Mouse (Mus musculus) stomach, embryonic 14.5 days (tissue): Measurements from ENCODE around the gene L3mbtl3. TPM values are rescaled to one million over a fixed set of nuclear protein-coding genes. Genes with fewer than 3 reads are reported as not detected.

Experiments
- ATAC-seq: fragments of 200-750 bp; cut with Nextera tagmentation; 2 replicates; pipeline ENCODE4 v1.8.0; 2017; ENCODE audit warnings: low read depth, moderate TSS enrichment; ENCODE audit not compliant: insufficient number of reproducible peaks, insufficient read depth, low FRiP score
- H3K27ac ChIP-seq: fragments of 300-500 bp; sonication (generic); 2 replicates; pipeline ENCODE4 v1.5.1; 2014; ENCODE audit warnings: mild to moderate bottlenecking, low read length, moderate library complexity, mixed read lengths
- H3K27me3 ChIP-seq: fragments of 300-500 bp; sonication (generic); 2 replicates; pipeline ENCODE4 v1.6.1; 2014; ENCODE audit warnings: low read length, control low read depth, mixed read lengths; ENCODE audit not compliant: control insufficient read depth, insufficient read depth
- H3K36me3 ChIP-seq: fragments of 300-500 bp; sonication (generic); 2 replicates; pipeline ENCODE4 v1.6.1; 2014; ENCODE audit warnings: mild to moderate bottlenecking, control low read depth, low read length, moderate library complexity, mixed read lengths; ENCODE audit not compliant: control insufficient read depth, insufficient read depth
- H3K4me1 ChIP-seq: fragments of 300-500 bp; sonication (generic); 2 replicates; pipeline ENCODE4 v1.6.1; 2014; ENCODE audit warnings: low read length, control low read depth, mixed read lengths; ENCODE audit not compliant: control insufficient read depth, insufficient read depth
- H3K4me2 ChIP-seq: fragments of 300-500 bp; sonication (generic); replicated peaks from 2 replicates; pipeline ENCODE4 v1.6.1; 2014; ENCODE audit warnings: low read depth, low read length, control low read depth
- H3K4me3 ChIP-seq: fragments of 300-500 bp; sonication (generic); 2 replicates; pipeline ENCODE4 v1.5.1; 2014; ENCODE audit warnings: low read depth, low read length, control low read depth
- H3K9ac ChIP-seq: fragments of 300-500 bp; sonication (generic); replicated peaks from 2 replicates; pipeline ENCODE4 v1.6.1; 2014; ENCODE audit warnings: low read depth, mild to moderate bottlenecking, control low read depth, low read length, moderate library complexity, mixed read lengths
- H3K9me3 ChIP-seq: fragments of 300-500 bp; sonication (generic); 2 replicates; pipeline ENCODE4 v1.6.1; 2016; ENCODE audit warnings: low read depth, low read length, control low read depth; ENCODE audit not compliant: control insufficient read depth
- WGBS: fragments of 180-500 bp; shearing (Covaris S2); extraction: QIAGEN DNeasy Blood & Tissue Kit; methylation state at CpG from one replicate; pipeline ENCODE4 v1.1.7; 2014; 5-methylcytosine and 5-hydroxymethylcytosine counted together
- polyA plus RNA-seq: library from polyadenylated mRNA; unstranded; fragments of >200 nt; fragmentation: Nextera tagmentation; extraction: Ambion mirVana; gene quantifications from 2 replicates; pipeline ENCODE4 v1.2.1, GENCODE M21; 2014

The L3mbtl3 gene
- polyA plus RNA-seq, 1 experiment from 2014 or later = 16.3 TPM

- no peak overlapping the region for H3K4me3 ChIP-seq
- no peak for ATAC-seq
- WGBS = 83% methylated on average over 6 of the region's 6 CpGs
Measured at GRCm38 (mm10) chr10:26244466-26244865, 131.3 kb downstream of the L3mbtl3 start.

GRCm38 (mm10) chr10:26243203-26243602 lies 132.6 kb downstream of the L3mbtl3 start:
- Histone ChIP-seq H3K9me3 (no peaks in the 10 kb centered on the region), H3K27ac (no peak overlapping the region), H3K4me3 (no peak overlapping the region), H3K4me1 (no peaks in the 10 kb centered on the region), H3K9ac (no peak overlapping the region), H3K27me3 (no peaks in the 10 kb centered on the region), H3K4me2 (no peak overlapping the region), H3K36me3 (no peaks in the 10 kb centered on the region)
- WGBS = 94% methylated on average over 3 of the region's 3 CpGs
- no peak for ATAC-seq

More at GRCm38 (mm10) chr10:26244466-26244865, 131.3 kb downstream of the L3mbtl3 start:
- Histone ChIP-seq H3K27ac (no peak overlapping the region), H3K9me3 (no peaks in the 10 kb centered on the region), H3K36me3 (no peaks in the 10 kb centered on the region), H3K4me2 (no peak overlapping the region), H3K4me1 (no peaks in the 10 kb centered on the region), H3K27me3 (no peaks in the 10 kb centered on the region), H3K9ac (no peak overlapping the region)

- Histone ChIP-seq H3K4me1 (no peaks in the 10 kb centered on the region), H3K9me3 (no peaks in the 10 kb centered on the region), H3K27me3 (no peaks in the 10 kb centered on the region), H3K4me3 (no peak overlapping the region), H3K27ac (no peak overlapping the region), H3K4me2 (no peak overlapping the region), H3K36me3 (no peaks in the 10 kb centered on the region), H3K9ac (no peak overlapping the region)
- ATAC-seq = no peak
- 42% methylated on average over 1 of the region's 1 CpGs for WGBS
Measured at GRCm38 (mm10) chr10:26239090-26239489, 136.7 kb downstream of the L3mbtl3 start.

GRCm38 (mm10) chr10:26238559-26238958 lies 137.2 kb downstream of the L3mbtl3 start:
- Histone ChIP-seq H3K36me3 (no peaks in the 10 kb centered on the region), H3K9me3 (no peaks in the 10 kb centered on the region), H3K27ac (no peak overlapping the region), H3K4me1 (no peaks in the 10 kb centered on the region), H3K27me3 (no peaks in the 10 kb centered on the region), H3K9ac (no peak overlapping the region), H3K4me2 (no peak overlapping the region), H3K4me3 (no peak overlapping the region)
- ATAC-seq = no peak
- 44% methylated on average over 4 of the region's 4 CpGs for whole genome bisulfite sequencing

GRCm38 (mm10) chr10:26232071-26232653 lies 143.6 kb downstream of the L3mbtl3 start:
- H3K9ac ChIP-seq = no peak overlapping the region
- H3K27me3 ChIP-seq = no peaks in the 10 kb centered on the region
- H3K9me3 ChIP-seq = no peaks in the 10 kb centered on the region
- H3K4me1 ChIP-seq = no peaks in the 10 kb centered on the region
- H3K27ac ChIP-seq = no peak overlapping the region
- ATAC-seq = no peak
- no peak overlapping the region for H3K4me2 ChIP-seq
- 82% methylated on average over 3 of the region's 3 CpGs for WGBS
- H3K36me3 ChIP-seq = no peaks in the 10 kb centered on the region
- H3K4me3 ChIP-seq = no peak overlapping the region

- WGBS = 48% methylated on average over 4 of the region's 4 CpGs
- no peaks in the 10 kb centered on the region for H3K9me3 ChIP-seq
- no peak for ATAC-seq
Measured at GRCm38 (mm10) chr10:26229488-26229887, 146.3 kb downstream of the L3mbtl3 start, which contains the start of gene Samd3. TSS of gene Samd3 (plus strand) at chr10:26229707.

GRCm38 (mm10) chr10:26228187-26228586 lies 147.6 kb downstream of the L3mbtl3 start:
- no peak overlapping the region for H3K9ac ChIP-seq
- no peak overlapping the region for H3K4me3 ChIP-seq
- H3K27me3 ChIP-seq = no peaks in the 10 kb centered on the region
- H3K4me1 ChIP-seq = no peaks in the 10 kb centered on the region
- H3K36me3 ChIP-seq = no peaks in the 10 kb centered on the region
- ATAC-seq = no peak
- H3K9me3 ChIP-seq = no peaks in the 10 kb centered on the region
- no peak overlapping the region for H3K27ac ChIP-seq
- H3K4me2 ChIP-seq = no peak overlapping the region

More at GRCm38 (mm10) chr10:26229488-26229887, 146.3 kb downstream of the L3mbtl3 start, which contains the start of gene Samd3:
- Histone ChIP-seq H3K4me1 (no peaks in the 10 kb centered on the region), H3K27me3 (no peaks in the 10 kb centered on the region), H3K4me3 (no peak within 1 kb of the TSS), H3K9ac (no peak within 1 kb of the TSS), H3K36me3 (no peaks in the 10 kb centered on the region), H3K27ac (no peak within 1 kb of the TSS), H3K4me2 (no peak within 1 kb of the TSS)

GRCm38 (mm10) chr10:26226734-26227133 lies 149.0 kb downstream of the L3mbtl3 start:
- Histone ChIP-seq H3K9ac (no peak overlapping the region), H3K27ac (no peak overlapping the region), H3K9me3 (no peaks in the 10 kb centered on the region), H3K27me3 (no peaks in the 10 kb centered on the region), H3K4me2 (no peak overlapping the region), H3K4me3 (no peak overlapping the region), H3K36me3 (no peaks in the 10 kb centered on the region), H3K4me1 (no peaks in the 10 kb centered on the region)
- WGBS = 22% methylated on average over 2 of the region's 2 CpGs
- no peak for ATAC-seq

- Histone ChIP-seq H3K27ac (no peak overlapping the region), H3K9me3 (no peaks in the 10 kb centered on the region), H3K9ac (no peak overlapping the region), H3K4me1 (no peaks in the 10 kb centered on the region), H3K27me3 (no peaks in the 10 kb centered on the region), H3K36me3 (no peaks in the 10 kb centered on the region), H3K4me2 (no peak overlapping the region), H3K4me3 (no peak overlapping the region)
- ATAC-seq = no peak
- 74% methylated on average over 5 of the region's 5 CpGs for WGBS
Measured at GRCm38 (mm10) chr10:26226241-26226640, 149.5 kb downstream of the L3mbtl3 start.
